Mouse (Mus musculus) heart, postnatal 14 days (tissue): Measurements from ENCODE around the gene Cdkn2aipnl. TPM values are rescaled to one million over a fixed set of nuclear protein-coding genes. Genes with fewer than 3 reads are reported as not detected.

Experiments
- DNase-seq, 2 experiments: peaks; one replicate each; pipeline ENCODE4 v3.0.0; 2021 to 2022
- intact Hi-C: fragments of 180-260 bp; cut with DNase I; formaldehyde crosslinking; loops from one replicate; pipeline ENCODE4 v1.15.1; 2025
- total RNA-seq, 2 experiments: library from RNA; stranded (reverse); gene quantifications; 2 replicates each; pipeline ENCODE4 v1.2.3; 2021

Cdkn2aipnl gene
- total RNA-seq, 2 experiments from 2014 or later = 13.0 to 16.2 TPM

- no peak for DNase-seq
- intact Hi-C loops = loop anchor here (5.0 to 10.0 kb wide), 3 partner anchors 95 to 387 kb away; partner anchors contain the start of genes Nhp2, Ppp2ca, Sar1b and Sec24a
Measured at GRCm38 (mm10) chr11:52001861-52002260, 34.4 kb downstream of the Cdkn2aipnl start.

GRCm38 (mm10) chr11:52002842-52003504 lies 35.5 kb downstream of the Cdkn2aipnl start:
- intact Hi-C loops = loop anchor here (5.0 to 10.0 kb wide), 3 partner anchors 94 to 388 kb away; partner anchors contain the start of genes Nhp2, Ppp2ca, Sar1b and Sec24a

GRCm38 (mm10) chr11:52003505-52003771 lies 36.0 kb downstream of the Cdkn2aipnl start:
- intact Hi-C loops = loop anchor here (5.0 to 10.0 kb wide), 3 partner anchors 94 to 389 kb away; partner anchors contain the start of genes Nhp2, Ppp2ca, Sar1b and Sec24a
- no peak for DNase-seq

More at GRCm38 (mm10) chr11:52002842-52003504, 35.5 kb downstream of the Cdkn2aipnl start:
- DNase-seq = no peak

GRCm38 (mm10) chr11:52003772-52004528 lies 36.5 kb downstream of the Cdkn2aipnl start, which contains the start of gene Cdkl3:
Cdkl3 (plus strand) TSS chr11:52004221.
- intact Hi-C loops = loop anchor here (5.0 to 10.0 kb wide), 3 partner anchors 93 to 389 kb away; partner anchors contain the start of genes Nhp2, Ppp2ca, Sar1b and Sec24a
- peak; percentile 94 to 95 for DNase-seq

- no peak for DNase-seq
- intact Hi-C loops = loop anchor here (10.0 kb wide), 1 partner anchor 391 kb away; the partner anchor contains the start of gene Nhp2
Measured at GRCm38 (mm10) chr11:52005586-52005985, 38.1 kb downstream of the Cdkn2aipnl start.

GRCm38 (mm10) chr11:52011011-52011410 lies 43.5 kb downstream of the Cdkn2aipnl start:
- no peak for DNase-seq
- intact Hi-C loops = no loop called here

- no peak for DNase-seq
- intact Hi-C loops = no loop called here
Measured at GRCm38 (mm10) chr11:52011541-52011940, 44.1 kb downstream of the Cdkn2aipnl start.

- DNase-seq = no peak
- intact Hi-C loops = no loop called here
Measured at GRCm38 (mm10) chr11:52018217-52018616, 50.8 kb downstream of the Cdkn2aipnl start.

Other genes with a start within 250 kb of the Cdkn2aipnl start
- 10 to 100 TPM; 18.3 to 18.4 TPM for gene Sec24a, start 204.0 kb upstream of the Cdkn2aipnl start, total RNA-seq
- 100 to 1,000 TPM in 1 of 2 experiments, 10 to 100 TPM in 1; 95.8 to 109 TPM for gene Sar1b, start 204.0 kb upstream of the Cdkn2aipnl start, total RNA-seq
- gene Jade2, start 110.0 kb upstream of the Cdkn2aipnl start, total RNA-seq = 1 to 10 TPM; 8.3 to 10.0 TPM
- 100 to 1,000 TPM; 229 to 232 TPM for gene Ube2b, start 33.1 kb downstream of the Cdkn2aipnl start, total RNA-seq
- gene Cdkl3, start 36.6 kb downstream of the Cdkn2aipnl start, total RNA-seq = 1 to 10 TPM; 5.4 to 7.3 TPM
- 10 to 100 TPM; 55.4 to 60.4 TPM for gene Ppp2ca, start 131.0 kb downstream of the Cdkn2aipnl start, total RNA-seq
- not detected for gene Olfr1373, start 177.9 kb downstream of the Cdkn2aipnl start, total RNA-seq
- not detected for gene Olfr1371, start 246.3 kb downstream of the Cdkn2aipnl start, total RNA-seq